Mouse (Mus musculus): Measurements from ENCODE around the gene AI481877.

AI481877 gene

DNA sequence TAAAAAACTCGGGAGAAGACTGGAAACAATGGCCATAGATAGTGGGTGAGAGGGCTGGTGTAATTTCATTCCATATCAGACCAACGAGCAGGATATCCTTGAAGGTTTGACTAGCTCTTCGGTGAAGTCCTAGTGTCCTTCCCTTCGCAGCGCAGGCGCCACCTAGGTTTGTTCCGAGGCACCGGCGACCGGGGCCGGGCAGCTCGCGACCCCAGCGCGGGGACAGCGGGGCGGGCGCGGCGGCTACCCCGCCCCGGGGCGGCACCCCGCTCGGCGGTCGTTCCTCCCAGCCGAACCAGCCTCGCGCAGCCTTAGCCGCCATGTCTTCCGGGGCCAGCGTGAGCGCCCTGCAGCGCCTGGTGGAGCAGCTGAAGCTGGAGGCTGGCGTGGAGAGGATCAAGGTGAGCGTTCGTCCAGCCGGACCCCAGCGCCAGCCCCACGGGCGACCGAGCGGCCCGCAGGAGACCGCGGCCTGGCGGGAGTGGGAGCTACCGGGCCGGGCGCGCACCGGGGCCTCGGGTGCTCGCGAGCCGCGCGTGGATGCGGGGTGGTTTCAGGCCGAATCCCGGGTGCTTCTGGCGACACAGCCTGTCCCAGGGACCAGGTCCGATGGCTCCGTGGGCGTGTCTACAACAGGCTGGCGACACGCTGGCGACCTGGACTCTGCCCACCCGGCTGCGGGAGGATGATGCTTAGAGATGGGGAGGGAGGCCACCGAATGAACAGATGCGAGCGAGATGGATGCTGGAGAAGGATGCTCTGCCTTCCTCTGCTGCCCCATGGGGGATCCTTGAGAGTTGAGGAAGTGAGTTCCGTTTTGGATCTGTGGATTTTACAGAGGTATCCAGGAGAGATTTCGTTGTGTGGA, 103.6 kb downstream of the AI481877 start, which contains the start of gene Gng10:
Gene Gng10, plus strand, starts transcription at position 171 of the 868 bp plus-strand sequence.
- peak; percentile 53 to 67 for DNase-seq (ENCODE audit: low spot score in 2 of 2)

DNA sequence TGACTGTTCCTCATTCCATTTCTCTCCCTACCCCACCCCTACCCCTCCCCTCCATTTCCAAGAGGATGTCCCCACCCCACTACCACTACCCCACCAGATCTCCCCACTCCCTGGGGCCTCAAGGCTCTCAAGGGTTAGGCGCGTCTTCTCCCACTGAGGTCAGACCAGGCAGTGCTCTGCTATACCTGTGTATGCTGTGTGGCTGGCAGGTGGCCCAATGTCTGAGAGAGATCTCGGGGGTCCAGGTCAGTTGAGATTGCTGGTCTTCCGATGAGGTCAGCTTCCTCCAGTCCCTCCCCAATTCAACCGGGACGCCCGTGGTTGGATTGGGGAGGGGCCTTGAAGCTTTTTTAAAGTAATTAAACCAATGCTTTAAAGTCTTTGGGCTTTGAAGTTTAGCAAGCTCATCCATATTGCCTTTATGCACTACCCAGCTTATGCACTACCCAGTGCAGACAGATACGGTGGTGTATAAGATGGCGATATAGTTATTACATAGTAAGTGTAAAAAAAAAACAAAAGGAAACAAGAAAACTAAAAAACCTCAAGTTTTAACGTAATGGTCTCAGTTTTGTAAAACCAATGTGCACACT, 104.4 kb downstream of the AI481877 start:
- no peak for DNase-seq (ENCODE audit: low spot score in 2 of 2)

DNA sequence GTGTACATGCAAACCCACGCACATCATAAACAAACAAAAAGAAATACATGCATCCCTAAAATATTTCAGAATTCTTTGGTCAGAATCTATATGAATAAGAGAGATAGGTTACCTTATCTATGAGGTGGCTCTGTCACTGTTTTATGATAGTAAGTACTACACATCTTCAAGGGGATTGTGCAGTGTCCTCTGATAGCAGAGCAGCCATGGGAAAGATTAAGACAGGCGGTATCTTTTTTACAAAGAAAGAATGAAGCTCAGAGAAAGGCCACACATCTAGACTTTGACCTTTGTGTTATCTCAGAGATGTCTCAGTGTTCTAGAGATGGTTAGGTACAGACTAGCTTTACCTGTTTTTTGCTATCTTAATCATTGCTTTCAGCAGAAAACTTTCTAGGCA, 121.9 kb downstream of the AI481877 start:
- no peak for DNase-seq (ENCODE audit: low spot score in 2 of 2)

DNA sequence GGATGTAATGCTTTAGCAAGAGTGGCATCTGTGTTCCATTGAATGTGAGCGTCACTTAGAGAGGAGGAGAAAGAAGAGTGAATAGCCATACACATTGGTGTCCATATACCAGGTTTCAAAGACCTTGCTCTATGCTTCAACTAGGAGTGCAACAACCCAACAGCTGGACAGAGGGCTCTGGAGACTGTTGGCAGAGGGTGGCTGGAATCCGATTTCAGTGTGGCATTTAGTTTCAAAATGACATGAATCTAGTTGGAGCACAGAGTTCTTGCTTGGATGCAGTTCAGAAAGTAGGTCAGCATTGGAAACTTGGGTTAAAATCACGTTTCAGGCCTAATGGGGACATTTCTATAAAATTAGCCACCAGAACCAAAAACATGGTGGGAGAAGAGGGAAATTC, 123.6 kb downstream of the AI481877 start:
- no peak for DNase-seq (ENCODE audit: low spot score in 2 of 2)

DNA sequence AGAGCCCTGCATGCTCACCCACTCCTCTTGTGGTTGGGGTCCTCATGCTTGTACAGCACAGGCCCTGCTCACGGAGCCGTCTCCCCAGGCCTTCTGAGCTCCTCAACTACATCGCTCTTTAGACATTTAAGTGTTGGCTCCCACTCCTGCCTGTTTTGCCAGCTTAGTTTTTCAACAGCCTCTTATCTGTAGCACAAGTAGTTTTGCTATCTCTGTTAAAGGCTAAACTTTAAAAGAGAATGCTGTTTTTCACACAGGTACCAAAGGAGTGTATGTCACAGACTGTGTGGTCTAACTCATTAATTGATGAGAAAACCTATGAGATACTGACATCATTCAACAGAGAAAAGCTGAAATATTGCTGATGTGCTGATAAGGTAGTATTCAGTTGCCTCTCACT, 127.3 kb downstream of the AI481877 start:
- no peak for DNase-seq (ENCODE audit: low spot score in 2 of 2)

DNA sequence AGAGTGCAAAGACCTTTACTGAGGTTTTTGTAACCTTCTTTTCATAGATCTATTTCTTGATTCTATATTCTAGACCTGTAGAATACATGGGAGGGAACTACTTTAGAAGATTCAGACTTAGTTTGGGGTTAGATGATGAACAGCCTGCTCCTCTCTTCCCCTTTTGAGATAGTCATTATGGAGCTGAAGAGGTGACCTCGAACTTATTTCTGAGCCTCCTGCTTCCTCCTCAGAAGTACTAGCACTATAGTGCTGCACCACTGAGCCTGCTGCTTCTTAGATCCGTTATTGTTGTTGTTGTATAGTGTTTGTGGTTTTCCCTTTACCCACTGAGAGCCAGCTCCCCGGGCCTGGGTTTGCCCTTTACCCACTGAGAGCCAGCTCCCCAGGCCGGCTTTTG, 129.1 kb downstream of the AI481877 start:
- no peak for DNase-seq (ENCODE audit: low spot score in 2 of 2)

DNA sequence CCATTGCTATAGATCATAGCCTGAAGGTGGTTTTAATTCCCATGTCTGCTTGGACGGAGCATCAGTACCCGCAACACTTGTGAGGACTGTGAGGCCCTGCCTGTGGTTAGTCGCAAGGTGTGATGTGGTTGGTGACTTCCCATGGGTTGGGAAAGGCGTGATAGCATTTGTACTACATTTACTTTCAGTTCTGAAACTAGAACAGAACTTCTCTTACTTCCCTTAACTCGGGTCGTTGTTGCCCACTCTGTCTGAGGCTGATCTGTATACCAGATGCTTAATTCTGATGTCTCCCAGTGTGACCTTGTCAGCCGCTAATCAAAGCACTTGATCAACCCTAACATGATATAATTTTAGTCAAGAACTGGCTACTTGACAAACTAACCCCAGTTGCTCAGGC, 129.6 kb downstream of the AI481877 start:
- DNase-seq (ENCODE audit: low spot score in 2 of 2), result no peak

DNA sequence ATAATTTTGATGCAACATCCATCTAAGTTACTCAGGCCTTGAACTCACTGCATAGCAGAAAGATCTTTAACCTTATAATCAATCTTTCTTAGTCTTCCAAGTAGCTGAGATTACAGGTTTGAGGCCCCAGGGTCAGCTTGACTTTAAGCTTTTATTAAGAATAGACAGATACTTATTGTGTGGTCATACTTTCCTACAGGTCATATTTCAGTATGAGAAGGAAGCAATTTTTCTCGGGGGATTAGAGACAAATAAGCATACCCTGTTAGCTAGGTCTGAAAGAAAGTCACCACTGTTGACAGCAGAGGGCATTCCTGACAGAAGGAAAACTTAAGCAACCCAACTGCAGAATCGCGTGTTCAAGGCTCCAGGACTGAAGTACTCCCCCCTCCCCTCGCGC, 130.8 kb downstream of the AI481877 start:
- DNase-seq (ENCODE audit: low spot score in 2 of 2), result no peak

DNA sequence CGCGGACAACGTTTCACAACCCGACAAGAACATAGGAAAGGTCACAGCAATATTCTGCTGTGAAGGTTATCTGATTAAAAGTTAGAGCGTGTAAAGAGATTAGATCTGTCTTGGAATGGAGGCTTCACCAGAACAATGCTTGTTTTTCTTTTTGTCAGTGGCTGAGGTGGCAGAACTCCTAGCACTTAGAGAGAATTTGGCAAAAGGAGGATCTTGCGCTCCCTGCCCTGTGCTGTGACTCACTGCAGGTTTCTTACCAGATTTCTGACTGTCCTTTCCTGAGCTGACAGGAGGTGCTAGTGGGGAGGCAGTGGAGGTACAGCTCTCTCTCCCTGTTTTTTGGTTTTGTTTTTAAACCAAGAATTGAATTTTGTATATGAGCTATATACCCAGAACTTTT, 131.8 kb downstream of the AI481877 start:
- DNase-seq (ENCODE audit: low spot score in 2 of 2), result no peak

DNA sequence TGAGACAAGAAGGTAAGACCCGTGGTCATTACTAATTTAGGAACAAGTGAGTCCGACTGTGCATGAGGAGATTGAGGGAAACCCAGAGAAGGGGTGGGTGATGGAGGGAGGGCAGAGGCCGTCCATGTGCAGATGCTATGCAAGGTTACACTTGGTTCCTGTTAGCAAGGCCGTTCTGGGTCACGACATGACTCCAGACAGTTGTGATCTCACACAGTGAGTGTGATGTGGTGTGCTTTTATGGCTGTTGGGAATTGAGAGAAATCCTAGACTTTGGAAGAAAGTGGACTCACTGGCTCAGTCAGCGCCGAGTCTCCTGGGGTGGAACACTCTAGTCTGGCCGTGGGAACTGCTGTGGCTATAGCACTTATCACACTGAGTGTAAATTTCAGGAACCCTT, 132.6 kb downstream of the AI481877 start:
- DNase-seq (ENCODE audit: low spot score in 2 of 2), result no peak

DNA sequence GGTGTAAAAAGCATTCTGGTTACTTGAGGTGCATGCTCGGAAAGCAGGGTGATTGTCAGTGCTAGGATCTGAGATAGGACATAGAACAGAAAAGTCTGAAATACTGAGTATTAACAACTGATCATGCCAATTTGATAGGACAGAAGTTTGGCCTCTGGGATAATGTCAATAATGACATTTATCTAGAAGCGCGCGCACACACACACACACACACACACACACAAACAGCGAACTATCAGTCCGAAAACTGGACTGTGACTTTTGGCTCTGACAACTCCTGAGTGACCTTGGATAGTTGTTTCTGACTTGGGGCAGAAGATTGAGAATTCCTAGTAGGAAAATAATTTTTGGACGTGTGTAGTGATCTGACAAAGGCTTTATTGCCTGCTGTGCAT, 135.0 kb downstream of the AI481877 start:
- DNase-seq (ENCODE audit: low spot score in 2 of 2), result no peak

DNA sequence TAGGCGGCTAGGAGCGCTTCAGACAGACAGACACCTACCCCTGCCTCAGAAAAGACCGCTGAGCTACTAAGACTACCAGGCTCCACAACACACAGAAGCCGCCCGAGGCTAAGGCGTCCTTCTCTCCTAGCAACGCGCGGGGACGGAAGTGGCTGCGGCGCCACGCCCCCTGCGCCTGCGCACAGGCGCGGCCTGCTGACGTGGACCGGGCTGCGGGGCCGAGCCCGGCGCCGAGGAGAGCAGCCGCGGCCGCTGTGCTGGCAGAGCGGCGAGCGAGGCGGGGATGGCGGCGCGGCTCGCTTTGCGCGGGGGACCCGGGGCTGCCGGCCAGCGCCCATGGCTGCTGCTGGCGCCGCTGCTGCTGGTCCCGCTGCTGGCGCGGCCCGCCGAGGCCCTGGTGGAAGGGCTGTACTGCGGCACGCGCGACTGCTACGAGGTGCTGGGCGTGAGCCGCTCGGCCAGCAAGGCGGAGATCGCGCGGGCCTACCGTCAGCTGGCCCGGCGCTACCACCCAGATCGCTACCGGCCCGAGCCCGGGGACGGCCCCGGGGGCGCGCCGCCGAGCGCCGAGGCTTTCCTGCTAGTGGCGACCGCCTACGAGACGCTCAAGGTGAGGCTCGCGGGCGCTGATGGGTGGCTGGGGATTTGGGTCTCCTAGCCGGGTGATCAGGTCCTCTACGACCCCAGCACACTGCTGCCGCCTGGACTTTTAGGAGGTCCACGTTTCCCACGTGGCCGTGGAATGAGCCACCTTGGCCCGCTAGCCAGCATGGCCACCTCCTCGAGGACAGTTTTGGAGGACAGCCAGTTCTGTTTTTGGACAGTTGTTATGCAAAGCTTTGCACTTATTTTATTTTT, 135.6 kb downstream of the AI481877 start, which contains the start of gene Gm20503:
Gene Gm20503, plus strand, starts transcription at position 263 of the 858 bp plus-strand sequence.
- peak; percentile 76 to 90 for DNase-seq (ENCODE audit: low spot score in 2 of 2)

DNA sequence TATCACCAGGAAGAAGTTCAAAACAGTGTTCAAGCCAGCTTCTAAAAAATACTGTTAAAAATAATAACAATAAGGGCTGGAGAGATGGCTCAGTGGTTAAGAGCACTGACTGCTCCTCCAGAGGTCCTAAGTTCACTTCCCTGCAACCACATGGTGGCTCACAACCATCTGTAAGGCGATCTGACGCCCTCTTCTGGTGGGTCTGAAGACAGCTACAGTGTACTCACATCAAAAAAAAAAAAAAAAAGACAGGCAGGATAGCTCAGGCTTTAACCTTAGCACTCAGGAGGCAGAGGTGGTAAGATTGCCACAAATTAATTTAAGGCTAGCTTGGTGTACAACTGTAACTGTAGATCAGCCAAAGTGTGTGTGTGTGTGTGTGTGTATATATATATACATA, 138.2 kb downstream of the AI481877 start:
- DNase-seq (ENCODE audit: low spot score in 2 of 2), result no peak

DNA sequence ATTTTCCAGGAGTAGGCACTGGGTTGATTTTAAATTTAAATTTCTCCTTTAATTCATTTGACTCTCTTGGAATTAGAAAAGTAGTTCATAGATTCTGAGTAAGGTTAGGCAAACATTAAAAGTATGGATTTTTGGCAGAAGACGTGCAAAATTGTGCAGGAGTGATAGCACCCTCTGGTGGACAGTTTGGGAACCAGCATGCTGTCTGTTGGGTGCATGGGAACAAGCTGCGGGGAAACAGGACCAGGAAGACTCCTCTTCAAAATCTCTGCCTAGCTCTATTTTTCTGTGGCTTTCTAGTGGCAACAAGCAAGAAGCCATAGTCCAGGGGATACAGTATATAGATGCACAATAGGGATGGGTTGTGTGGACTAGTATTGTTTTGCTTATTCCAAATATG, 139.1 kb downstream of the AI481877 start:
- peak in 1 of 2 experiments; percentile 70 for DNase-seq (ENCODE audit: low spot score in 2 of 2)

DNA sequence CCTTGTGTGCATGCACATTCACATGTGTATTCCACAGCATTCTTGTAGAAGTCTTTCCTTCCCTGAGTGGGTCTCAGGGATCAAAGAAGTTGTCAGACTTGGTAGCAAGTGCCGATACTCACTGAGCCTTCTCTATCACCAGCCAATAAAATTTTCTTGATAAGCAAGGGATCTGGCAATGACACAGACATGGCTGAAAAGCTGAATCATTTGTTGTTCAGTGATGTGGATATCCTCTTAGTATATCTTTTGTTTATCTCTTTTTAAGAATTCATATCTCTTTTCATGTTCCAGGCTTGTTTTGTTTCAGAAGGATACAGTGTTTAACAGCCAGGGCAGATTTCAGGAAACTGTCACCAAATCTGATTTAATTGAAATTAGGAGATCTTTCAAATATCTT, 140.1 kb downstream of the AI481877 start:
- no peak for DNase-seq (ENCODE audit: low spot score in 2 of 2)

DNA sequence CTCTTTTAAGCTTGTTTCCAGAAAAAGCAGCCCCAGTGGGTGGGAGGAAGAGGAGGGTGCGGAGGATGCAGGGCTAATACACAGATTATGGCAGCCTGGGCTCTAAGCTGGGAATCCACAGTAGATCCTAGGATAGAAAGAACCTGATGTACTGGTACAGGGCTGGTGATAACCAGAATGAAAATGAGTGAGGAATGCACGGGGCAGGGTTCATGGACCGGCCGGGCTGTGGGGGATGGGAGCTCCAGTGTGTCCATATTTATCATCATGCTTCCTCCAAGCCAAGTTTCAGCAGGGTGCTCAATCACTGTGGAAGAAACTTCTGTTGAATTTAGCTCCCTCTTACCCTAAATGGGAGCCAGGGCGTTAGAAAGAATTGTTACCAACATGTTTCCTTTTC, 141.7 kb downstream of the AI481877 start:
- no peak for DNase-seq (ENCODE audit: low spot score in 2 of 2)

DNA sequence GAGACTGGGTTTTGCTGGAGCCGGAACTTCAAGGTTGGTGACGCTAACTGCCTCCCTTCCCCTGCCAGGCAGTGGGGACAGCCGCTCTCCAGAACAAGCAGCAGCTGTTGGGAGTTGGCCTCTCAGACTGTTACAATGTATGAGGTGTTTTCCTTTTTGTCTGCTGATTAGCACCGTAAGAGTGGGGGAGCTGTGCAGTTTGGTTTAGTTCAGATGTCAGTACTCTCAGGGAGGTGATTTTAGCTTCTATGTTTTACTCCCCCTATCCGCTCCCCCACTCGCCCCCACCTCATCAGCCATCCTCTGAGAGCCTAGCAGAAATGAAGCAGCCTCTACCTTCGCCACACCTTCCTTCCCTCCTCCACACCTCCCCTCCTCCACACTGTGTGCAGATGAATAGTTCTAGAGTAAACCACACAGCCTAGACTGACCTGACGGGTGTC, 143.5 kb downstream of the AI481877 start:
- no peak for DNase-seq (ENCODE audit: low spot score in 2 of 2)

DNA sequence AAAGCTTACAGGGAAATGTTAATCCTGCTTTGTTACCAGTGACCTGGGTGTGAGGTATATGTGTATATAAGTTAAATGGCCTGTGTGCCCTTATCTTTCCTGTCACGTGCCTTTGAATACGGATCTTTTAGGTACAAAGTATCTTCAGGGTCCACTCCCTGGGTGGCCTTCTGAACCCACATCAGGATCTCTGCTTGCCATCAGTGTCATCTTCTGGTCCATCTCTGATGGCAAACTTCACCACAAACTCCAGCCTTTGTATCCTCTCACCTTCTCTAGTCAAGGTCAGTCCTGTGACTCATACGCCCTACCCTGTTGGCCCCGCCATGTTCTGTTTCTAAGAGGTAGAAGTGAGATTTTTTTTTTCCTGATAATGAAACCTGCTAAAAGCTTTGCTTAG, 144.0 kb downstream of the AI481877 start, which contains the start of gene Dnajc25:
Gene Dnajc25, plus strand, starts transcription at position 301 of the 400 bp plus-strand sequence.
- no peak for DNase-seq (ENCODE audit: low spot score in 2 of 2)
